Mouse (Mus musculus) small intestine, adult 2 months (tissue): Measurements from ENCODE around the gene Plekhm2.

Experiments used
- CTCF ChIP-seq: fragments of 200-500 bp; IDR thresholded peaks from 2 replicates; pipeline ENCODE4 v1.5.1; 2012; ENCODE audit warnings: low read depth, mild to moderate bottlenecking, control low read depth, inconsistent platforms, low read length, moderate library complexity, mixed read lengths; ENCODE audit not compliant: insufficient replicate concordance, insufficient read length; ENCODE audit errors: extremely low read depth
- POLR2A ChIP-seq: fragments of 200-500 bp; IDR thresholded peaks from 2 replicates; pipeline ENCODE4 v1.6.1; 2012; ENCODE audit warnings: low read depth, mild to moderate bottlenecking, control low read depth, inconsistent platforms, low read length, moderate library complexity

DNA sequence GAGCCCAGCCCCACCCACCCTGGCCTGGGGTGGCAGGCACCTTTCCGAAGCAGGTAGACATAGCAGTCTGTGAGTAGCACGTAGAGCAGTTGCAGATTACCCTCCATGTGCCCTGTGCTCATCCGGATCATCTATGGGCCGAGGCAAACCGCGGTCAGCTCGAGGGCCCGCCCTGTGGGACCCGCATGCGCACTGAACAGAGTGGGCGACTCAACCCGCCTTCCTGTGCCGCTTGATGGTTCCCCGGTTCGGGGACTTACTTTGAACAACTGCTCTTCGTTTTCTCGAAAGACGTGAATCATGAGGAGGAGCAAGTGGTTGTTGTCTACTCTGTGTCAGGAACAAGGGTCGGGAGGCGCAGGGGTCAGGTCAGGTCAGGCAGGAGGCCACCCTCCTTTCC is 33.4 kb downstream of the Plekhm2 start:
- no peak for TF ChIP-seq CTCF
- no peak for TF ChIP-seq POLR2A
